Mouse (Mus musculus): ENCODE data around the gene Nosip.

GRCm38 (mm10) chr7:45126147-45126843 lies 64.1 kb downstream of the Nosip start:
- TF ChIP-seq POLR2A (IDR thresholded peaks at IDR 0.05; ENCODE audit: control insufficient read depth, extremely low read depth, insufficient read depth, low read length, poor library complexity) (no peak), CTCF (IDR thresholded peaks at IDR 0.05; ENCODE audit: borderline replicate concordance, control insufficient read depth, extremely low read depth, insufficient read depth, low read length, poor library complexity) (no peak)
